Mouse (Mus musculus) embryonic fibroblast, embryonic 13.5 days (primary cell): ENCODE data around the gene Zfp568.

Experiments used
- CTCF ChIP-seq: IDR thresholded peaks from 2 replicates; pipeline ENCODE4 v1.5.1; 2011; ENCODE audit warnings: mild to moderate bottlenecking, control low read depth, low read length, moderate library complexity, borderline replicate concordance; ENCODE audit not compliant: insufficient read depth
- POLR2A ChIP-seq: IDR thresholded peaks from 2 replicates; pipeline ENCODE4 v1.6.1; 2011; ENCODE audit warnings: low read depth, mild to moderate bottlenecking, control low read depth, low read length, moderate library complexity

- TF ChIP-seq POLR2A (no peak), CTCF (no peak)
Observed at GRCm38 (mm10) chr7:29941027-29941426, 42.7 kb upstream of the Zfp568 start.
